Mouse (Mus musculus) CH12.LX (cell line): ENCODE data around the gene Hsf4. TPM values are rescaled to one million over a fixed set of nuclear protein-coding genes. Genes with fewer than 3 reads are reported as not detected.
A peak's percentile ranks its signal among the peaks of the same experiment; 100 is the strongest.

Experiments
- DNase-seq: peaks from one replicate; pipeline ENCODE4 v3.0.0-alpha.2; 2013; ENCODE audit errors: extremely low read depth
- H3K27ac ChIP-seq: 2 replicates; pipeline ENCODE4 v1.5.1; 2012; ENCODE audit warnings: low read depth, mild to moderate bottlenecking, control low read depth, moderate library complexity; ENCODE audit not compliant: insufficient read depth
- H3K27me3 ChIP-seq: replicated peaks from 2 replicates; pipeline ENCODE3; 2012; ENCODE audit warnings: inconsistent platforms
- H3K36me3 ChIP-seq, 2 experiments: replicated peaks in 1 of 2; 2 replicates each; pipeline versions ENCODE3 to v1.6.1; 2012; ENCODE audit warnings: inconsistent platforms in 1 of 2, low read length in 1 of 2, mild to moderate bottlenecking in 1 of 2, mixed read lengths in 1 of 2, moderate library complexity in 1 of 2; ENCODE audit not compliant: control insufficient read depth in 1 of 2, insufficient read depth in 1 of 2
- H3K4me1 ChIP-seq, 2 experiments: 2 replicates each; pipeline ENCODE4 v1.6.1; 2012; ENCODE audit warnings: inconsistent platforms in 1 of 2, moderate library complexity in 1 of 2; ENCODE audit not compliant: insufficient read depth in 2 of 2, control insufficient read depth in 1 of 2
- H3K4me2 ChIP-seq: 2 replicates; pipeline ENCODE4 v1.6.1; 2012; ENCODE audit warnings: low read depth, mild to moderate bottlenecking, control low read depth; ENCODE audit not compliant: poor library complexity, insufficient read depth, severe bottlenecking
- H3K4me3 ChIP-seq, 3 experiments: fragments of 150-350 bp in 1 of 3; sonication (generic) in 1 of 3; replicated peaks in 1 of 3; 2 replicates each; pipeline versions ENCODE3 to v1.5.1; 2011 to 2012; ENCODE audit warnings: low read depth in 2 of 3, low read length in 2 of 3, mild to moderate bottlenecking in 2 of 3, moderate library complexity in 2 of 3, control low read depth in 1 of 3, improper control_type of control experiment in 1 of 3, inconsistent platforms in 1 of 3, mixed read lengths in 1 of 3; ENCODE audit not compliant: poor library complexity in 1 of 3
- H3K79me2 ChIP-seq: replicated peaks from 2 replicates; pipeline ENCODE4 v1.6.1; 2012; ENCODE audit warnings: mild to moderate bottlenecking, moderate library complexity; ENCODE audit not compliant: control insufficient read depth, poor library complexity, insufficient read depth, severe bottlenecking; ENCODE audit errors: extremely low read depth
- H3K9ac ChIP-seq: 2 replicates; pipeline ENCODE4 v1.6.1; 2012; ENCODE audit warnings: low read depth, mild to moderate bottlenecking, control low read depth, moderate library complexity; ENCODE audit not compliant: insufficient read depth
- H3K9me3 ChIP-seq: replicated peaks from 2 replicates; pipeline ENCODE3; 2012; ENCODE audit warnings: low read length, inconsistent platforms, mixed read lengths
- CHD2 ChIP-seq: IDR thresholded peaks from 2 replicates; pipeline ENCODE4 v1.6.1; 2011; ENCODE audit warnings: low read length, improper control_type of control experiment
- CTCF ChIP-seq, 2 experiments: IDR thresholded peaks in 1 of 2; conservative IDR thresholded peaks in 1 of 2; 2 replicates each; pipeline ENCODE4 v1.5.1; 2011 to 2012; ENCODE audit warnings: low read depth in 2 of 2, low read length in 2 of 2, improper control_type of control experiment in 1 of 2, inconsistent platforms in 1 of 2, mild to moderate bottlenecking in 1 of 2, moderate library complexity in 1 of 2
- ELF1 ChIP-seq: IDR thresholded peaks from 2 replicates; pipeline ENCODE4 v1.6.1; 2014; ENCODE audit warnings: low read depth, mild to moderate bottlenecking, inconsistent platforms, low read length, improper control_type of control experiment
- ETS1 ChIP-seq: conservative IDR thresholded peaks from 2 replicates; pipeline ENCODE4 v1.6.1; 2012; ENCODE audit warnings: low read depth, mild to moderate bottlenecking, inconsistent platforms, low read length, improper control_type of control experiment, moderate library complexity
- GABPA ChIP-seq: IDR thresholded peaks from 2 replicates; pipeline ENCODE4 v1.6.1; 2012; ENCODE audit warnings: low read depth, low read length, improper control_type of control experiment, inconsistent platforms; ENCODE audit not compliant: insufficient replicate concordance
- HCFC1 ChIP-seq: IDR thresholded peaks from 2 replicates; pipeline ENCODE4 v1.6.1; 2012; ENCODE audit warnings: low read depth, mild to moderate bottlenecking, inconsistent platforms, low read length, improper control_type of control experiment
- IRF4 ChIP-seq: IDR thresholded peaks from 2 replicates; pipeline ENCODE4 v1.6.1; 2014; ENCODE audit warnings: low read depth, mild to moderate bottlenecking, inconsistent platforms, low read length, improper control_type of control experiment
- JUN ChIP-seq: IDR thresholded peaks from 2 replicates; pipeline ENCODE4 v1.6.1; 2011; ENCODE audit warnings: low read depth, mild to moderate bottlenecking, low read length, improper control_type of control experiment, moderate library complexity; ENCODE audit not compliant: insufficient read depth
- KAT2A ChIP-seq: IDR thresholded peaks from 2 replicates; pipeline ENCODE4 v1.6.1; 2012; ENCODE audit warnings: low read length, improper control_type of control experiment, inconsistent platforms; ENCODE audit not compliant: insufficient replicate concordance
- MAFK ChIP-seq: IDR thresholded peaks from 2 replicates; pipeline ENCODE4 v1.6.1; 2011; ENCODE audit warnings: low read length, improper control_type of control experiment; ENCODE audit not compliant: insufficient replicate concordance
- MAX ChIP-seq: IDR thresholded peaks from 2 replicates; pipeline ENCODE4 v1.6.1; 2011; ENCODE audit warnings: low read length, improper control_type of control experiment
- MEF2A ChIP-seq: IDR thresholded peaks from 2 replicates; pipeline ENCODE4 v1.6.1; 2014; ENCODE audit warnings: low read depth, mild to moderate bottlenecking, inconsistent platforms, low read length, improper control_type of control experiment, borderline replicate concordance
- MXI1 ChIP-seq: IDR thresholded peaks from 2 replicates; pipeline ENCODE4 v1.6.1; 2011; ENCODE audit warnings: mild to moderate bottlenecking, low read depth, low read length, improper control_type of control experiment
- MYC ChIP-seq: IDR thresholded peaks from 2 replicates; pipeline ENCODE4 v1.6.1; 2011; ENCODE audit warnings: low read depth, mild to moderate bottlenecking, improper control_type of control experiment, low read length
- NELFE ChIP-seq: IDR thresholded peaks from 2 replicates; pipeline ENCODE4 v1.6.1; 2011; ENCODE audit warnings: low read depth, low read length, improper control_type of control experiment
- NRF1 ChIP-seq: IDR thresholded peaks from 2 replicates; pipeline ENCODE4 v1.6.1; 2014; ENCODE audit warnings: low read depth, mild to moderate bottlenecking, inconsistent platforms, low read length, improper control_type of control experiment, moderate library complexity
- PAX5 ChIP-seq: IDR thresholded peaks from 2 replicates; pipeline ENCODE4 v1.6.1; 2012; ENCODE audit warnings: low read length, inconsistent platforms, mixed read lengths
- POLR2A ChIP-seq: IDR thresholded peaks from 2 replicates; pipeline ENCODE4 v1.6.1; 2011; ENCODE audit warnings: low read depth, mild to moderate bottlenecking, improper control_type of control experiment, low read length
- POLR2AphosphoS2 ChIP-seq: IDR thresholded peaks from 2 replicates; pipeline ENCODE4 v1.6.1; 2011; ENCODE audit warnings: low read depth, low read length, improper control_type of control experiment
- RCOR1 ChIP-seq: conservative IDR thresholded peaks from 2 replicates; pipeline ENCODE4 v1.6.1; 2012; ENCODE audit warnings: low read depth, mild to moderate bottlenecking, inconsistent platforms, low read length, improper control_type of control experiment
- SMC3 ChIP-seq: IDR thresholded peaks from 2 replicates; pipeline ENCODE4 v1.6.1; 2011; ENCODE audit warnings: low read depth, low read length, improper control_type of control experiment
- TBP ChIP-seq: conservative IDR thresholded peaks from 2 replicates; pipeline ENCODE4 v1.6.1; 2011; ENCODE audit warnings: low read depth, low read length, improper control_type of control experiment
- TCF12 ChIP-seq: IDR thresholded peaks from 2 replicates; pipeline ENCODE4 v1.6.1; 2014; ENCODE audit warnings: low read depth, mild to moderate bottlenecking, inconsistent platforms, low read length, improper control_type of control experiment
- USF2 ChIP-seq: conservative IDR thresholded peaks from 2 replicates; pipeline ENCODE4 v1.6.1; 2011; ENCODE audit warnings: low read depth, low read length, improper control_type of control experiment
- ZC3H11A ChIP-seq: IDR thresholded peaks from 2 replicates; pipeline ENCODE4 v1.6.1; 2012; ENCODE audit warnings: low read depth, mild to moderate bottlenecking, inconsistent platforms, low read length, improper control_type of control experiment
- ZKSCAN1 ChIP-seq: IDR thresholded peaks from 2 replicates; pipeline ENCODE4 v1.6.1; 2012; ENCODE audit warnings: low read depth, inconsistent platforms, low read length, improper control_type of control experiment, borderline replicate concordance
- ZMIZ1 ChIP-seq: IDR thresholded peaks from 2 replicates; pipeline ENCODE4 v1.6.1; 2012; ENCODE audit warnings: low read depth, mild to moderate bottlenecking, inconsistent platforms, low read length, improper control_type of control experiment
- ZNF384 ChIP-seq: IDR thresholded peaks from 2 replicates; pipeline ENCODE4 v1.6.1; 2012; ENCODE audit warnings: low read depth, low read length, improper control_type of control experiment, inconsistent platforms
- dilution Hi-C: fragments of 300-500 bp; cut with MboI; formaldehyde crosslinking; loops from 2 replicates; pipeline ENCODE4 v1.14.3; 2020; ENCODE audit warnings: low sequenced_read_pairs; ENCODE audit not compliant: extremely low pct_unique_long_range_greater_than_20kb, extremely low pct_ligation_motif_present
- in situ Hi-C: fragments of 300-500 bp; cut with MboI; formaldehyde crosslinking; loops from 3 replicates; pipeline ENCODE4 v1.14.3; 2019; ENCODE audit warnings: low sequenced_read_pairs, low pct_ligation_motif_present, low pct_unique_long_range_greater_than_20kb, mixed read lengths
- polyA plus RNA-seq: library from polyadenylated mRNA; unstranded; fragments of >175 nt; gene quantifications from 2 replicates; pipeline ENCODE4 v1.2.1, GENCODE M21; 2012; ENCODE audit warnings: low read depth; ENCODE audit not compliant: insufficient read length
- total RNA-seq, 2 experiments: library from RNA; depleted of rRNA; stranded (reverse); fragments of 300-350 nt in 1 of 2; fragments of >200 nt in 1 of 2; gene quantifications; 2 replicates each; pipeline ENCODE4 v1.2.3; 2012 to 2014

Hsf4 gene
- total and polyA plus RNA-seq, 3 experiments, result 0.08 TPM; not detected in 2

- Histone ChIP-seq H3K79me2 (peaks cover 21% of the 10 kb centered on the region), H3K9ac (peak within 1 kb of the TSS; percentile 88), H3K27ac (peak within 1 kb of the TSS; percentile 61), H3K4me1 (peaks cover 3 to 20% of the 10 kb centered on the region in 2 experiments; a peak in 3 of 4 replicates), H3K4me2 (peak within 1 kb of the TSS; percentile 78), H3K4me3 (peak within 1 kb of the TSS; percentile 83 to 99 (median 97)), H3K27me3 (no peaks in the 10 kb centered on the region), H3K36me3 (peaks cover 0 to 9% of the 10 kb centered on the region in 2 experiments), H3K9me3 (no peaks in the 10 kb centered on the region)
- peak; percentile 91 for DNase-seq
- TF ChIP-seq CTCF (conservative IDR thresholded peaks at IDR 0.05 in 1 of 2, IDR thresholded peaks at IDR 0.05 in 1 of 2; ENCODE audit: low read depth in 2 of 2, low read length in 2 of 2) (no peak), ZMIZ1 (peak; percentile 81), IRF4 (peak; percentile 47; the same call in 1 of the 2 replicates), TBP (peak; percentile 83), GABPA (peak; percentile 16; the same call in 1 of the 2 replicates), NRF1 (peak; percentile 91), JUN (no peak), KAT2A (peak; percentile 88; the same call in 1 of the 2 replicates), MYC (no peak), RCOR1 (no peak), USF2 (no peak), PAX5 (no peak), CHD2 (no peak), SMC3 (peak; percentile 16), MEF2A (0 out of 2 replicates have a peak, but pooled peaks have one; percentile 20), NELFE (peak; percentile 96), ZC3H11A (no peak), ZKSCAN1 (no peak), MXI1 (peak; percentile 89), ZNF384 (no peak), POLR2A (peak; percentile 99), ETS1 (no peak), MAFK (no peak), TCF12 (peak; percentile 92), MAX (peak; percentile 53; the same call in 1 of the 2 replicates), ELF1 (peak; percentile 55; the same call in 1 of the 2 replicates), HCFC1 (peak; percentile 87), POLR2AphosphoS2 (peak; percentile 94; the same call in 1 of the 2 replicates)
- dilution Hi-C loops (no loop called here), in situ Hi-C loops (loop anchor here (5.0 kb wide), 1 partner anchor 77 kb away; no protein-coding TSS in a partner anchor)
Measured at GRCm38 (mm10) chr8:105224413-105225271, 45.0 kb upstream of the Hsf4 start, which contains the start of gene D230025D16Rik. TSS of gene D230025D16Rik (plus strand) at chr8:105225145.
